Mouse (Mus musculus): ENCODE data around the gene Gm12169. TPM values are rescaled to one million over a fixed set of nuclear protein-coding genes. Genes with fewer than 3 reads are reported as not detected.
"Not testable (repeated sequence)": the region's sequence is repeated elsewhere in the genome, so short reads cannot be mapped to it uniquely, and the experiment has no call there.

Gene Gm12169
- polyA plus RNA-seq, 2 experiments, result not detected

DNA sequence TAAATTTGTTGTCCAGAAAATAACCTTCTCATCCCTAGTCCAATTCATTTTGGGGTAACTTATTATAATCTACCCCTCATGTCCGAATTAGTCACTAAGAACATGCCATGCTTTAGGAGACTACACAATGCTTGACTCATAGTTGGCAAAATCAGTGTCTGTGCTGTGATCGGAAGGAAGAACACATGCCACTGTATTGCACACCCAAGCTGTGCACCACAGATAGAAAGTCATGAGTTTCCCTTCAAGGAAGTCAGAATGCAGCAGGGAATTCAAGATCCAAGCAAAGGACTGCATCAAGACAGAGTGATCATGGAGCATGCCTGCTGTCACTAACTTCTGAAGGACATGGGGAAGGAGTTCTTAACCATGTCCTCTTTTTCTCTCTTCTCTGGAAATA is 35.4 kb upstream of the Gm12169 start:
- ATAC-seq (ENCODE audit: insufficient read depth) (no peak), DNase-seq (ENCODE audit: low read depth in 3 of 3, low spot score in 3 of 3) (no peak)
- no peak overlapping the region for H3K4me2 ChIP-seq (ENCODE audit: low read depth)
- WGBS (ENCODE audit: insufficient replicate concordance), result 54% methylated on average over 2 of the region's 2 CpGs
- H3K36me3 ChIP-seq (replicated peaks; ENCODE audit: control insufficient read depth, insufficient read depth, low read depth), result no peaks in the 10 kb centered on the region
- TF ChIP-seq CTCF (IDR thresholded peaks at IDR 0.05; ENCODE audit: low read depth) (no peak), EP300 (IDR thresholded peaks at IDR 0.05; ENCODE audit: low read depth) (no peak)
- no peak overlapping the region for H3K4me3 ChIP-seq (ENCODE audit: insufficient read depth in 1 of 2, low read depth in 2 of 2, low read length in 2 of 2)
- H3K4me1 ChIP-seq (replicated peaks; ENCODE audit: control insufficient read depth in 2 of 2, insufficient read depth in 2 of 2, low read length in 1 of 2), result no peaks in the 10 kb centered on the region
- no peaks in the 10 kb centered on the region for H3K9me3 ChIP-seq (ENCODE audit: control insufficient read depth, low read length)
- H3K27ac ChIP-seq, result no peak overlapping the region
- H3K27me3 ChIP-seq (ENCODE audit: control insufficient read depth, insufficient read depth, low read length), result no peaks in the 10 kb centered on the region
- no peak overlapping the region for H3K9ac ChIP-seq (replicated peaks)

- Histone ChIP-seq H3K4me3 (ENCODE audit: insufficient read depth in 1 of 2, low read depth in 2 of 2, low read length in 2 of 2) (no peak overlapping the region), H3K9me3 (ENCODE audit: control insufficient read depth, low read length) (no peaks in the 10 kb centered on the region), H3K27ac (no peak overlapping the region), H3K27me3 (ENCODE audit: control insufficient read depth, insufficient read depth, low read length) (no peaks in the 10 kb centered on the region), H3K9ac (replicated peaks) (no peak overlapping the region), H3K4me1 (replicated peaks; ENCODE audit: control insufficient read depth in 2 of 2, insufficient read depth in 2 of 2, low read length in 1 of 2) (no peaks in the 10 kb centered on the region), H3K4me2 (ENCODE audit: low read depth) (no peak overlapping the region), H3K36me3 (replicated peaks; ENCODE audit: control insufficient read depth, insufficient read depth, low read depth) (no peaks in the 10 kb centered on the region)
- no peak for ATAC-seq (ENCODE audit: insufficient read depth)
- DNase-seq (ENCODE audit: low read depth in 3 of 3, low spot score in 3 of 3), result no peak
- 45% methylated on average over 3 of the region's 3 CpGs for WGBS (ENCODE audit: insufficient replicate concordance)
- no peak for TF ChIP-seq EP300 (IDR thresholded peaks at IDR 0.05; ENCODE audit: low read depth)
- no peak for TF ChIP-seq CTCF (IDR thresholded peaks at IDR 0.05; ENCODE audit: low read depth)
Observed at GRCm38 (mm10) chr11:46507146-46507545, 16.9 kb upstream of the Gm12169 start.

DNA sequence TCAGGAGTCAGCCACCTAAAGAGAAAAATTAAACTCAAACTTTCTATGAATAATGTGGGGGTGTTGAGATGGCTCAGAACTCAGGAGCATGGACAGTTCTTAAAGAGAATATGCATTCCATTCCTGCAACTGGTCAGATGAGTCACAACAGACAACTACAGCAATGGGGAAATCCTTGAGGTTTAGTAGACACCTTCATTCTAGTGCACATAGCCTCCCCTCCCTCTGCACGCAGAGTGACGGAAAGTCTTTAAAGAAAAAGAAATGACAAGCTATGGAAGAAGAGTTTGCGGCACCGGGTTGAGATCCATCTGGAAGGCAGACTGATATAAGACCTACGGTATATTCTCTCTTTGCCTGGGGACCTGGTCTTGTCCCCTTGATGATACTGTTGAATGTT is 14.1 kb upstream of the Gm12169 start:
- Histone ChIP-seq H3K27ac (no peak overlapping the region), H3K36me3 (replicated peaks; ENCODE audit: control insufficient read depth, insufficient read depth, low read depth) (no peaks in the 10 kb centered on the region), H3K9ac (replicated peaks) (no peak overlapping the region), H3K9me3 (ENCODE audit: control insufficient read depth, low read length) (no peaks in the 10 kb centered on the region), H3K27me3 (ENCODE audit: control insufficient read depth, insufficient read depth, low read length) (no peaks in the 10 kb centered on the region), H3K4me3 (ENCODE audit: insufficient read depth in 1 of 2, low read depth in 2 of 2, low read length in 2 of 2) (no peak overlapping the region), H3K4me2 (ENCODE audit: low read depth) (no peak overlapping the region), H3K4me1 (replicated peaks; ENCODE audit: control insufficient read depth in 2 of 2, insufficient read depth in 2 of 2, low read length in 1 of 2) (no peaks in the 10 kb centered on the region)
- WGBS (ENCODE audit: insufficient replicate concordance), result 84% methylated on average over 5 of the region's 5 CpGs
- DNase-seq (ENCODE audit: low read depth in 3 of 3, low spot score in 3 of 3) (no peak), ATAC-seq (ENCODE audit: insufficient read depth) (no peak)
- no peak for TF ChIP-seq CTCF (IDR thresholded peaks at IDR 0.05; ENCODE audit: low read depth)
- TF ChIP-seq EP300 (IDR thresholded peaks at IDR 0.05; ENCODE audit: low read depth), result no peak

- not testable (repeated sequence) for H3K36me3 ChIP-seq (replicated peaks; ENCODE audit: control insufficient read depth, insufficient read depth, low read depth); H3K27me3 ChIP-seq (ENCODE audit: control insufficient read depth, insufficient read depth, low read length); H3K4me2 ChIP-seq (ENCODE audit: low read depth); H3K4me3 ChIP-seq (ENCODE audit: insufficient read depth in 1 of 2, low read depth in 2 of 2, low read length in 2 of 2); H3K4me1 ChIP-seq (replicated peaks; ENCODE audit: control insufficient read depth in 2 of 2, insufficient read depth in 2 of 2, low read length in 1 of 2); H3K9me3 ChIP-seq (ENCODE audit: control insufficient read depth, low read length); H3K9ac ChIP-seq (replicated peaks); ATAC-seq (ENCODE audit: insufficient read depth); H3K27ac ChIP-seq; DNase-seq (ENCODE audit: low read depth in 3 of 3, low spot score in 3 of 3)
- WGBS (ENCODE audit: insufficient replicate concordance), result 58% methylated on average over 5 of the region's 5 CpGs
Observed at GRCm38 (mm10) chr11:46521341-46521740, 2.7 kb upstream of the Gm12169 start.

GRCm38 (mm10) chr11:46522719-46523118 is 1.3 kb upstream of the Gm12169 start:
- Histone ChIP-seq H3K9me3 (ENCODE audit: control insufficient read depth, low read length) (no peaks in the 10 kb centered on the region), H3K36me3 (replicated peaks; ENCODE audit: control insufficient read depth, insufficient read depth, low read depth) (no peaks in the 10 kb centered on the region), H3K27ac (no peak overlapping the region), H3K4me3 (ENCODE audit: insufficient read depth in 1 of 2, low read depth in 2 of 2, low read length in 2 of 2) (no peak overlapping the region), H3K27me3 (ENCODE audit: control insufficient read depth, insufficient read depth, low read length) (no peaks in the 10 kb centered on the region), H3K4me1 (replicated peaks; ENCODE audit: control insufficient read depth in 2 of 2, insufficient read depth in 2 of 2, low read length in 1 of 2) (no peaks in the 10 kb centered on the region), H3K9ac (replicated peaks) (no peak overlapping the region), H3K4me2 (ENCODE audit: low read depth) (no peak overlapping the region)
- no peak for ATAC-seq (ENCODE audit: insufficient read depth)
- WGBS (ENCODE audit: insufficient replicate concordance), result 60% methylated on average over 3 of the region's 3 CpGs
- TF ChIP-seq EP300 (IDR thresholded peaks at IDR 0.05; ENCODE audit: low read depth) (no peak), CTCF (IDR thresholded peaks at IDR 0.05; ENCODE audit: low read depth) (peak; percentile 36; the same call in 1 of the 2 replicates)
- DNase-seq (ENCODE audit: low read depth in 3 of 3, low spot score in 3 of 3), result no peak

Data from liver, embryonic 14.5 days (tissue).